Mouse (Mus musculus) liver, embryonic 14.5 days (tissue): ENCODE results near the gene Cox8a.

Source experiments
- CTCF ChIP-seq: IDR thresholded peaks from 2 replicates; pipeline ENCODE4 v1.5.1; 2016; ENCODE audit warnings: antibody characterized with exemption, low read depth, control low read depth
- EP300 ChIP-seq: IDR thresholded peaks from 2 replicates; pipeline ENCODE4 v1.6.1; 2016; ENCODE audit warnings: antibody characterized with exemption, low read depth

DNA sequence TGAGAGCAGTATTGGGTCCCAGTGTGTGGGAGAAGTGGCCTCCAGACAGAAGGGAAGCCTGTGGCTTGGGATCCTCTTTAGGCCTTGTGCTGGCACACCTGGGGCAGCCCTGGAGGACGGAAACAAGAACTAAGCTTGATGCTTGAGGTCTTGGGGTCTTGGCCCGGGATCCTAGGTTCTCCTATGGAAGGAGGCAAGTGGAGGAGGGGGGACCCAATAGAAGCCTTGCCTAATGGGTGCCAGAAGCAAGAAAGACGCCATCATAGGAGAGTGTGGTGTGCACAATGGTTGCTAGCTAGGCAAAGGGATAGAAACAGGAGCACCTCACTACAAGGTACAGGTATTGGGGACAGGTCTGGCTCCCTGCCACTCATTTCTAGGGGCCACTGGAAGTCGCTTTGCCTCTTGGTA, 49.0 kb upstream of the Cox8a start:
- no peak for TF ChIP-seq CTCF
- TF ChIP-seq EP300, result no peak
